Mouse (Mus musculus): ENCODE data around the gene Ccr3.
"Not testable (repeated sequence)": the region's sequence is repeated elsewhere in the genome, so short reads cannot be mapped to it uniquely, and the experiment has no call there.

Ccr3 gene

DNA sequence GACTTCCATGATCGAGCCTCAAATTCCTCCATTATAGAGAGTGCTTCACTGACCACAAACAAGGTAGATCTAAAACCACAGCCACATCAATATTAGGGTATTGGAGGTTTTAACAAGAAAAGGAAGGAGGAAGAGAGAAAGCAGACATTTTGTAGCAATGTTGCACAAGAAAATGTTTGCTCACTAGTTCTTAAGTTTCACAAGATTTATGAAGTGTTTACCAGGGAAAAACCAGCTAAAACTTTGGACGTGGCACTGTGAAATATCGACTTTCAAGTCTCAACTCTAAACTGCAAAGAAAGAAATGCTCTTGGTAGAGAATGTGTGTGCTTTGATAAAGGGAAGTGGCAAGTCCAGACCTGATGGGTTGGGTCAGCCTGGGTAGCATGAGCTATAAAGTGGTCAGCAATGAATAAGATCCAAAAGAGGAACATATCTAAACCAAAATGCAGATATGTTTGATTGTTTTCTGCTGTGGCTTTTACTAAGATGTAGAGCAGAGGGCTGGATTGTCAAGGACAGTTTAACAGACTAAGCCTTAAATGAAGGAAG, 34.5 kb downstream of the Ccr3 start:
- no peak for DNase-seq

DNA sequence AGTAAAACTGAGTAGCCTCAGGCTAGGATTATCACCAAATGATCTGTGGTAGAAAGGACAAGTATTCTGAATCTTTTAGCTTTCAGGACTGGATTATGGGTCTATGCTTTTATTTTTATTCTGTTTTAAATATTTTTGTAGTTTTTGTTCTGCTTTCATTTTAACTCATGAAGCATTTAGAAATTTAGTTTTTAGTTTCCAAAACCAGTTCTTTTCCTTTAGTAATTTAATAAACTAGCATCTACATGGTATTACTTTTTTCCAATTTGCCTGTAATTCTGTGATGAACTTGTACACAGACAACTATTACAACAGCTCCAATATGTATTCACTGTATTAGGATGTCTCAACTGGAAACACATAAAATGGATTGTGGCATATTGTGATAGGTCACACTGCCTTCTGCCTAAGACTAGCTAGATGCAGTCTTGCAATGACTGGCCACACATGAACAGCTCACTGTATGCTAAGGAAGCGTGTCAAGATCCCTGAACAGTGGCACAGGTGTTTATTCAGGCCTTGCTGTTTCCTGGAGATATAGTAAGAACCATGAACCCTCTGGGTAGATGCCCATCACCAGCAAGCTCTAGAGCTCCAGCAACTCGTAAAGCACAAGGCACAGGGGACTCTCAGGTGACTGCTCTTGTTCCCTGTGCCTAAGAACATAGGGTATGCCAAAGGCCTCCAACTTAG, 38.0 kb downstream of the Ccr3 start:
- no peak for DNase-seq

DNA sequence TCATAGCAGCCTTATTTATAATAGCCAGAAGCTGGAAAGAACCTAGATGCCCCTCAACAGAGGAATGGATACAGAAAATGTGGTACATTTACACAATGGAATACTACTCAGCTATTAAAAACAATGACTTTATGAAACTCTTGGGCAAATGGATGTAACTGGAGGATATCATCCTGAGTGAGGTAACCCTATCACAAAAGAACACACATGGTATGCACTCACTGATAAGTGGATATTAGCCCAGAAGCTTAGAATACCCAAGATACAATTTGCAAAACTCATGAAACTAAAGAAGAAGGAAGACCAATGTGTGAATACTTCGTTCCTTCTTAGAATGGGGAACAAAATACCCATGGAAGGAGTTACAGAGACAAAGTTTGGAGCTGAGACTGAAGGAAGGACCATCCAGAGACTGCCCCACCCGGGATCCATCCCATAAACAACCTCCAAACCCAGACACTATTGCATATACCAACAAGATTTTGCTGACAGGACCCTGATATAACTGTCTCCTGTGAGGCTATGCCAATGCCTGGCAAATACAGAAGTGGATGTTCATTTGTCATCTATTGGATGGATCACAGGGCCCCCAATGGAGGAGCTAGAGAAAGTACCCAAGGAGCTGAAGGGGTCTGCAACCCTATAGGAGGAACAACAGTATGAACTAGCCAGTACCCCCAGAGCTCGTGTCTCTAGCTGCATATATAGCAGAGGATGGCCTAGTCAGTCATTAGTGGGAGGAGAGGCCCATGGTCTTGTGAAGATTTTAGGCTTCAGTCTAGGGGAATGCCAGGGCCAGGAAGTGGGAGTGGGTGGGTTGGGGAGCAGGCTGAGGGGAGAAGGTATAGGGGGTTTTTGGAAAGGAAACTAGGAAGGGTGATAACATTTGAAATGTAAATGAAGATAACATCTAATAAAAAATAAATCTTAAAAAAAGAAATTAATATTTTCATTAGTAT, 40.0 kb downstream of the Ccr3 start:
- not testable (repeated sequence) for DNase-seq

DNA sequence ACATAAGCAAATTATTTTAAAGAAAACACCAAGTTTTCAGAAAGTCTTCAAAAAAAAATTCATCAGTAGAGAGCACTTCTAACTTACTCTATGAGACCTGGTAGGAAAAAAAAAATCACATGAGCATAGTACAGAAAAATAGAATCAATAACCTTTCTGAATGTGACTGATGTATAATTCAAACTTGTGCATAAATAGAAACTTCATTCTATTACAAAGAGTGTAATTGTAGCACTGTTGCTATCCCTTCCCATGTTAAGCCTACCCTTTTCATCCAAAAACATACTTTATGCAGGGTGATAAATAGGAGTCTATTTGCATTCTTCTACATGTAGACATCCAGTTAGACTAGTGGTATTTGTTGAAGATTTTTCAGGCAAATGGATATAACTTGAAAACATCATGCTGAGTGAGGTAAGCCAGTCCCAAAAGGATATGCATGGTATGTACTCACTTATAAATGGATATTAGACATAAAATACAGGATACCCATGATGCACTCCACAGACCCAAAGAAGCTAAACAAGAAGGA, 44.9 kb downstream of the Ccr3 start:
- no peak for DNase-seq

DNA sequence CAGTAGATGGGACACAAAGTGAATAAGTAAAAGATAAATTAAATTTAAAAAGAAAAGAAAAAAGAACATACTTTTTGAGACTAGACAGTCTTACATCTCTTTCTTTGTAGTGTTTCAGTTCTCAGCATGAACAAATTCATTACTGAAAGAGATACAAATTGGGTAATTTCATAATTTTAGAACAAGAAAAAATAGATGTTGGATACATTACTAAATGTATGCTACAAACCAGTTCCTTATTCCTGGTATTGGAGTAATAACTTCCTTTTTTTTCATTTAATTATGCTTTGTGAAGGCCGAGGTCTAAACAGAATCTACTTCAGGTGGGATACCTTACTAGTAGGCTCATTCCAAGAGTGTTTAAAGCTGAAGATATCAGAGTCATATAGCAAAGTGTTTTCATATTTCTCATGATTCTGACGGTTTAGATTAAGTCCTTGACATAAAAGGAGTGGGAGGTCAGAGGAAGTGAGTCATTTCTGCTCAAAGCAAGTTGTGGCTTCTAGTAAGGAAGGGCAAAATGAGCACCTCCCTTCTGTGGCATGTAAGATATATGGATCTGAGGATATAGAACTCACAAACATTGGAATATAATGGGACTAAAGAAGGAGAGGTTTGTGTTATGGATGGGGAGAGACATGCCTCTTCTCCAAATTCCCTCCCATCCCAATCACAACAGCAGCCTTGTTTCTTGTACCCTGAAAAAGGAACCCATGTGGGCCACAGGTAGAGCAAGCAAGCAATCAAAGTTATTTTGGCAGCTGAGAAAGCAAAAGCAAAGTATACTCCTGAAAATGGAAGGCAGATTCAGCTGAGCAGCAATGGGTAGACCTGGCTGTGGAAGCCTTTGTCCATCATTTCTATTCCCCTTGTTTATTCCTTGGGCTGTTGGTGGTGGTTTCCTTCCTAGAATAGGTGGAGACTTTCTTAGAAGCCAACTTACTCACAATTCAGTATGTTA, 46.6 kb downstream of the Ccr3 start:
- no peak for DNase-seq

DNA sequence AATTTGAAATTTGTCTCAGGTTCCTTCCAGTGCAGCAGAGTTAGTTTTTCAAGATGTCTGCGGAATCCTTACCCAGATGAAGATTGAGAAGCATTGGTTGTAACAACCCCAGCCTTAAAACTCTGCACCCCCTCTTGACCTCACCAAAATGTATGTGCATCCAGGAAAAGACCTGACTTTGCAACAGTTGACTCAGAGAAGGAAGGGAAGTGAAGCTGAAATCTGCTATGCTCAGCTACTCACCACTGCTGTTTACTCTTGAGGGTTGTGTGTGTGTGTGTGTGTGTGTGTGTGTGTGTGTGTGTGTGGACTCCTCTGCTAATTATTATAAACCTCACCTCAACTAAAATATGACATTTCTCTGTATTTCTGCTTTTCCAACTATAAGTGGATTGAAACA, 49.7 kb downstream of the Ccr3 start:
- no peak for DNase-seq

DNA sequence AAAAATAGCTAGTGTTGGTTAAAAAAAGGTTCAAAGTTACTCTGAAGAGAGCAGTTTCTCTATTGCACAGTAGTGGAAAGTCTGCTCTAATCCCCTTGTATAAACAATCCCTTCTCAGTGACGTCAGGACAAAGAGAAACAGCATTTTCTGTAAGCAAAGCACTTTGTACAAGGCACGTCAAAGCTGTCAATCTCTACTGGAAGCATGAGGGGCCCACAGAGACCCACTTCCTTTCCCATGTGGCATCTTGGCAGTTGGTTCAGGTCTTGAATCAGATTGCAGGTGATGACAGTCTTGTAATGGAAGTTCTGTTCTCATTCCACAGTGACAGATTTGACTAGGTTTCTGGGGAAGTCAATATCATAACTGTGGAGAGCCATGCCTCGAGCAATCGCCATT, 58.0 kb downstream of the Ccr3 start:
- DNase-seq = no peak

DNA sequence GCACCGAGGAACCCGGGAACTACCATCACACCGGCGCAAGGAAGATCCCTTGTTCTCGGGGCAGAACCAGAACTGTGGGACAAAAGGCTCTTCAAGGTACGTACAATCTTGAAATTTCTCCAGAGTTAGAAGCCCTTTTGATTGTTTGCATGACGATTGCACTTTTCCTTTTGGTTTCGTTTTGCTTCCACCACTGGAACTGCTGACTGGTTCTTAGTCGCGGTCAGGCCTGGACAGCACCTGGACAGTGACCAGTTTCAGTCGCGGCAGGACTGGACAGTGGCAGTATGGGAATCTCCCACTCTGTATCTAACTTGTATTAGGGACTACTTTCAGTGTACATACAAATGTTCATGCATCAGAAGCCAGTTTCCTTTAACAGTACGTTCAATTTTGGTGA, 58.7 kb downstream of the Ccr3 start:
- not testable (repeated sequence) for DNase-seq

All from cerebellum, adult 11-12 months (tissue).